Mouse (Mus musculus) midbrain, embryonic 13.5 days (tissue): ENCODE results near the gene Rap1gap2. TPM values are rescaled to one million over a fixed set of nuclear protein-coding genes. Genes with fewer than 3 reads are reported as not detected.
"Not testable (repeated sequence)": the region's sequence is repeated elsewhere in the genome, so short reads cannot be mapped to it uniquely, and the experiment has no call there.

Experiments
- ATAC-seq: fragments of 200-750 bp; cut with Nextera tagmentation; 2 replicates; pipeline ENCODE4 v1.8.0; 2017; ENCODE audit warnings: mild to moderate bottlenecking, moderate TSS enrichment, moderate library complexity
- H3K27ac ChIP-seq: fragments of 300-500 bp; sonication (generic); 2 replicates; pipeline ENCODE4 v1.5.1; 2015; ENCODE audit warnings: inconsistent platforms, mild to moderate bottlenecking, moderate library complexity
- H3K27me3 ChIP-seq: fragments of 300-500 bp; sonication (generic); 2 replicates; pipeline ENCODE4 v1.6.1; 2015; ENCODE audit warnings: mild to moderate bottlenecking, inconsistent platforms
- H3K36me3 ChIP-seq: fragments of 300-500 bp; sonication (generic); 2 replicates; pipeline ENCODE4 v1.6.1; 2015; ENCODE audit warnings: mild to moderate bottlenecking, inconsistent platforms
- H3K4me1 ChIP-seq: fragments of 300-500 bp; sonication (generic); replicated peaks from 2 replicates; pipeline ENCODE4 v1.6.1; 2015; ENCODE audit warnings: inconsistent platforms
- H3K4me2 ChIP-seq: fragments of 300-500 bp; sonication (generic); replicated peaks from 2 replicates; pipeline ENCODE4 v1.6.1; 2015; ENCODE audit warnings: moderate library complexity, mild to moderate bottlenecking, inconsistent platforms
- H3K4me3 ChIP-seq: fragments of 300-500 bp; sonication (generic); replicated peaks from 2 replicates; pipeline ENCODE4 v1.5.1; 2015; ENCODE audit warnings: mild to moderate bottlenecking, inconsistent platforms
- H3K9ac ChIP-seq: fragments of 300-500 bp; sonication (generic); replicated peaks from 2 replicates; pipeline ENCODE4 v1.6.1; 2015; ENCODE audit warnings: mild to moderate bottlenecking, inconsistent platforms
- H3K9me3 ChIP-seq: fragments of 300-500 bp; sonication (generic); 2 replicates; pipeline ENCODE4 v1.6.1; 2016; ENCODE audit warnings: mild to moderate bottlenecking, inconsistent platforms
- WGBS: fragments of 180-500 bp; shearing (Covaris S2); methylation state at CpG from one replicate; pipeline ENCODE4 v1.1.7; 2015; 5-methylcytosine and 5-hydroxymethylcytosine counted together
- polyA plus RNA-seq: library from polyadenylated mRNA; unstranded; fragments of >200 nt; fragmentation: Nextera tagmentation; extraction: Ambion mirVana; gene quantifications from 2 replicates; pipeline ENCODE4 v1.2.1, GENCODE M21; 2015

The Rap1gap2 gene
- polyA plus RNA-seq, 1 experiment from 2014 or later: 7.3 TPM

- Histone ChIP-seq H3K36me3 (no peaks in the 10 kb centered on the region), H3K4me1 (peaks cover 33% of the 10 kb centered on the region), H3K4me3 (no peak overlapping the region), H3K4me2 (no peak overlapping the region), H3K27ac (no peak overlapping the region), H3K9me3 (no peaks in the 10 kb centered on the region), H3K27me3 (peaks cover 47% of the 10 kb centered on the region), H3K9ac (no peak overlapping the region)
- 65% methylated on average over 5 of the region's 5 CpGs for WGBS
- ATAC-seq: no peak
Measured at GRCm38 (mm10) chr11:74586401-74586800, 24.3 kb downstream of the Rap1gap2 start.

DNA sequence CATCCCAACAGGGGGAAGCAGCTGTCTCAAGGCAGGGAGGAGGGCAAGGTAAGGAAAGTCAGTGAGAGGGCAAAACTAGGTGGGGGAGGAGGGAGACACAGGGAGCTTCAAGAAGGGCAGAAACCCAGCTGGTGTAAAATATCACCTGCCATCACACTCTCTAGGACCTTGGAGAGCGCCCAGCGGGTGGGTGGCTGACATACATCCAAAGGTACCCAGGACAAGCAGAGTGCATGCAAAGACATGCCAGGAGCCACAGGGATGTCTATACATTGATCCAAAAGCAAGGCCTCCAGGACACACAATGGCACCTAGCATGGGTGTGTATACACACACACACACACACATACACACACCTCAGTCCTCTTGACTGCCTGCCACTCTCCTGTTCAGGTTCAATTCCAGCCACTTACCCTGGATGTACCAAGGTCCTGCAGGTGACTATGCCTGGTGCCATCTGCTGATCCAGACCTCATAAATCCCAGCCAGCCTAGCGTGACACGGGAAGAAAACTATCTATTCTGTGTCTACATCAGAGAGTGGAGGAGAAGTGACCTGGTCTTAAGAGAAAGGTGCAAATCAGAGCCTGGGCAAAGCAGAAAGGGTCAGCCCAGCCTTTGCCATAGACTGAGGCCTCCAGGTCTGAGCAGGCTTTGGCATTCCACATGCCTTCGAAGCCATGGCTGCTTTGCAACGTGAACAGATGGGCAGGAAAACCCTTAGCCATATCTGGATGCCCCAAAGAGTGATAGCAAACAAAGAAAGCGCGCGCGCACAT, 25.6 kb downstream of the Rap1gap2 start:
- WGBS: 70% methylated on average over 10 of the region's 10 CpGs
- Histone ChIP-seq H3K9ac (no peak overlapping the region), H3K27ac (no peak overlapping the region), H3K4me1 (peaks cover 30% of the 10 kb centered on the region), H3K27me3 (peaks cover 34% of the 10 kb centered on the region), H3K4me3 (no peak overlapping the region), H3K9me3 (no peaks in the 10 kb centered on the region), H3K4me2 (no peak overlapping the region), H3K36me3 (no peaks in the 10 kb centered on the region)
- ATAC-seq: no peak

DNA sequence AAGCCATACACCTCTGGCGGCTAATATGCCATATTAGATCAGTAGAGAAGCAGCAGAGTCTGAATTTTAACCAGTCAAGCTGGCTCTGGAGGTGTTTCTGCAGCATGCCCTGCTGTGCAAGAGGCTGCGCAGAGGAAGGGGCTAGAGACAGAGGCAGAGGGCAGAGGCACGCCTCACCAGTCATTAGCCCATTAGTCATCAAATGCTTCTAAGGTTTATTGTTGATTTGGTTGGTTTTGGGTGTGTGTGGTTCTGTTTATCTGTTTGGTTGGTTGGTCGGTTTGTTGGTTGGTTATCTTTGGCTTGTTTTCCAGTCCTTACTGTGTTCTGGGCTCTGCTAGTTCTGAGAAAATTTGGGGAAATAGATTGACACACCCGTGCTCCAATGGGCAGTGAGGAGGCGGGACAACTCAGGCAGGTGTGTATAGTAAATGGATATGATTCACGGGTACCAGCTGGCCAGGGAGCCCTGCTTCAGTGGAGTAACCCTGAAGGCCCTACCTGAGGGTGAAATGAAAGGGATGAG, 26.8 kb downstream of the Rap1gap2 start:
- Histone ChIP-seq H3K27me3 (peaks cover 21% of the 10 kb centered on the region), H3K9ac (no peak overlapping the region), H3K4me1 (peaks cover 22% of the 10 kb centered on the region), H3K9me3 (no peaks in the 10 kb centered on the region), H3K27ac (no peak overlapping the region), H3K36me3 (no peaks in the 10 kb centered on the region), H3K4me2 (no peak overlapping the region), H3K4me3 (no peak overlapping the region)
- 70% methylated on average over 7 of the region's 7 CpGs for WGBS
- ATAC-seq: no peak

DNA sequence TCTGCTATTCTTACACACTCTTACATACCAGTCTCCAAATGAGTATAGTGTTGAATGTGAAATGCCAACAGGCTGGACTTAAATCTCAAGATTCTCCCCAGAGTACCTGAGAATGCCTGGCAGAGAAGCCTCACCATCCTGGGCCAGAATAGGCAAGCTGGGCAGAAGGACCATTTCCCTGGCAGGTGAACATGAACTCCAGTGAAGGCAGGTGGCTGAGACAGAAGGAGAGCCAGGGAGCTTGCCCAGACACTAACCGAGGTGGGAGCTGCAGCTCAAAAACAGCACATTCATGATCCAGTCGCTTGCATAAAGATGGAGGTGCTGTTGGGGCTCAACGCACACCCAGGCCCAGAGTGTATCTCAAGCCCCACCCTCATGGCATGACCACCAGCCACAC, 28.3 kb downstream of the Rap1gap2 start:
- 90% methylated on average over 3 of the region's 3 CpGs for WGBS

DNA sequence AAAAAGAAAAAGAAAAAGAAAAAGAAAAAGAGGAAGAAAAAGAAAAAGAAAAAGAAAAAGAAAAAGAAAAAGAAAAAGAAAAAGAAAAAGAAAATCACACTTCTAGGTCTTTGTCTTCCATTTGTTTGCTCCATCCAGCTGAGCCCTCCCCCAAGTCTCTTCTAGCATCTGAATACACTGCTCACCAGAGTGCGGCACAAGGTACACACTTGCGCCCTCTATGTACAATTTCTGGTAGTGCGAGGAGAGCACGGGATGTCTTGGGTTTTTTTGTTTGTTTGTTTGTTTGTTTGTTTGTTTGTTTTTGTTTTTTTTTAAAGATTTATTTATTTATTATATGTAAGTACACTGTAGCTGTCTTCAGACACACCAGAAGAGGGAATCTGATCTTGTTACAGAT, 29.4 kb downstream of the Rap1gap2 start:
- not testable (repeated sequence) for H3K27ac ChIP-seq, H3K27me3 ChIP-seq, H3K4me2 ChIP-seq, ATAC-seq, H3K9me3 ChIP-seq, H3K9ac ChIP-seq, H3K4me3 ChIP-seq, H3K36me3 ChIP-seq
- peaks cover 10% of the 10 kb centered on the region for H3K4me1 ChIP-seq
- WGBS: 61% methylated on average over 4 of the region's 4 CpGs

More for the DNA sequence above, 28.3 kb downstream of the Rap1gap2 start:
- no peak overlapping the region for H3K4me2 ChIP-seq
- H3K9ac ChIP-seq: no peak overlapping the region
- no peak overlapping the region for H3K27ac ChIP-seq
- H3K36me3 ChIP-seq: no peaks in the 10 kb centered on the region
- H3K9me3 ChIP-seq: no peaks in the 10 kb centered on the region
- no peak for ATAC-seq
- no peak overlapping the region for H3K4me3 ChIP-seq
- peaks cover 8% of the 10 kb centered on the region for H3K27me3 ChIP-seq
- H3K4me1 ChIP-seq: peaks cover 12% of the 10 kb centered on the region

DNA sequence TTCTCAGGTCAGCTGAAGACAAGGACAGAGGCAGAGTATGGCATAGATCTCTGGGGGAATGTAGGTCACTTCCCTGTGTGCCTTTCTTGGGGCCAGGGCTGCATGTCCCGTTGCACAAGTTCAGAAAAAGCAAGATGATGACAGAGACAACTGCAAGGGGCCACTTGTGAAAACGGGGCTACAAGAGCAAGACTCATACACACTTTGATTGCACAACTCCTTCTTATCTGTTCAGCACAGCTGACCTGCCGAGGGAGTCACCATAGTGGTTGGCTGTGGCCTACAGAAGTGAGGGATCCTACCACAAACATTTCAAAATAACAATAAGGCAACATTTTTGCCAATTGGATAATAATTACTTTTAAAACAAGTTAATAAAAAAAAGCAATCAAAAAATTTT, 33.6 kb downstream of the Rap1gap2 start:
- 69% methylated on average over 3 of the region's 3 CpGs for WGBS

GRCm38 (mm10) chr11:74575940-74576339, 34.8 kb downstream of the Rap1gap2 start:
- H3K36me3 ChIP-seq: no peaks in the 10 kb centered on the region
- no peak overlapping the region for H3K4me3 ChIP-seq
- ATAC-seq: no peak
- H3K4me2 ChIP-seq: no peak overlapping the region
- no peak overlapping the region for H3K9ac ChIP-seq
- 0 out of 2 replicates have a peak, but pooled peaks cover 6% of the 10 kb centered on the region for H3K4me1 ChIP-seq
- no peaks in the 10 kb centered on the region for H3K9me3 ChIP-seq
- H3K27me3 ChIP-seq: no peaks in the 10 kb centered on the region
- WGBS: 82% methylated on average over 3 of the region's 3 CpGs
- H3K27ac ChIP-seq: no peak overlapping the region

More for the DNA sequence above, 33.6 kb downstream of the Rap1gap2 start:
- H3K9me3 ChIP-seq: no peaks in the 10 kb centered on the region
- H3K27me3 ChIP-seq: no peaks in the 10 kb centered on the region
- H3K36me3 ChIP-seq: no peaks in the 10 kb centered on the region
- H3K27ac ChIP-seq: no peak overlapping the region
- H3K4me2 ChIP-seq: no peak overlapping the region
- no peak overlapping the region for H3K9ac ChIP-seq
- no peak overlapping the region for H3K4me3 ChIP-seq
- no peak for ATAC-seq
- 0 out of 2 replicates have a peak, but pooled peaks cover 6% of the 10 kb centered on the region for H3K4me1 ChIP-seq

GRCm38 (mm10) chr11:74574768-74575434, 35.8 kb downstream of the Rap1gap2 start:
- Histone ChIP-seq H3K4me3 (no peak overlapping the region), H3K27ac (no peak overlapping the region), H3K36me3 (no peaks in the 10 kb centered on the region), H3K9me3 (no peaks in the 10 kb centered on the region), H3K9ac (no peak overlapping the region), H3K4me2 (no peak overlapping the region), H3K4me1 (peaks cover 6% of the 10 kb centered on the region; the same call in 1 of the 2 replicates), H3K27me3 (no peaks in the 10 kb centered on the region)
- WGBS: 87% methylated on average over 4 of the region's 4 CpGs
- no peak for ATAC-seq

- Histone ChIP-seq H3K9ac (no peak overlapping the region), H3K36me3 (no peaks in the 10 kb centered on the region), H3K4me3 (no peak overlapping the region), H3K4me2 (no peak overlapping the region), H3K27me3 (no peaks in the 10 kb centered on the region), H3K4me1 (peaks cover 6% of the 10 kb centered on the region; the same call in 1 of the 2 replicates), H3K9me3 (no peaks in the 10 kb centered on the region), H3K27ac (no peak overlapping the region)
- ATAC-seq: no peak
- WGBS: 87% methylated on average over 6 of the region's 6 CpGs
Measured at GRCm38 (mm10) chr11:74572459-74573061, 38.2 kb downstream of the Rap1gap2 start.

DNA sequence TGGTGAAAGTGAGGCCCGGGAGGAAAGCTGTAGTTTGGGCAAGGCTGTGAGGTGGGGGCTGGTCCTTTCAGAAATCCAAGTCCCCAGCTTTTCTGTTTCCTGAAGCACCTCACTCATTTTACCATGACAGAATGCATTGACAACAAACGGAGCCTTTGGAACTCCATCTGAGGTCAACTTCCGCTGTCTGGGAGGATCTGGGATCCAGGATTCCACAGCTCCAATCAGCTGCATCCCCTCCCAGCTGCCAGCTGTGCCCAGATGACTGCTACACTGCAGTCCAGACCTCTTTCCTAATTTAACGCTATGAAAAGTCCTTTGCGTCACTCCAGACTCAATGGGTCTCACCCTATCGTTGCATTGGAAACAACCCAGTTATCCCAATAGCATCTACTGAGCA, 41.0 kb downstream of the Rap1gap2 start:
- no peak overlapping the region for H3K4me3 ChIP-seq
- peaks cover 6% of the 10 kb centered on the region; the same call in 1 of the 2 replicates for H3K4me1 ChIP-seq
- ATAC-seq: no peak
- no peaks in the 10 kb centered on the region for H3K27me3 ChIP-seq
- WGBS: 71% methylated on average over 6 of the region's 6 CpGs
- H3K27ac ChIP-seq: no peak overlapping the region
- H3K9ac ChIP-seq: no peak overlapping the region
- no peaks in the 10 kb centered on the region for H3K36me3 ChIP-seq
- no peak overlapping the region for H3K4me2 ChIP-seq
- H3K9me3 ChIP-seq: no peaks in the 10 kb centered on the region

- Histone ChIP-seq H3K4me1 (peaks cover 3% of the 10 kb centered on the region; the same call in 1 of the 2 replicates), H3K36me3 (no peaks in the 10 kb centered on the region), H3K4me3 (no peak overlapping the region), H3K27me3 (no peaks in the 10 kb centered on the region), H3K4me2 (no peak overlapping the region), H3K9me3 (no peaks in the 10 kb centered on the region), H3K9ac (no peak overlapping the region), H3K27ac (no peak overlapping the region)
- 88% methylated on average over 5 of the region's 5 CpGs for WGBS
- ATAC-seq: no peak
Measured at GRCm38 (mm10) chr11:74568463-74568862, 42.3 kb downstream of the Rap1gap2 start.

GRCm38 (mm10) chr11:74568004-74568403, 42.7 kb downstream of the Rap1gap2 start:
- Histone ChIP-seq H3K4me2 (no peak overlapping the region), H3K4me3 (no peak overlapping the region), H3K9ac (no peak overlapping the region), H3K27ac (no peak overlapping the region), H3K9me3 (no peaks in the 10 kb centered on the region), H3K36me3 (no peaks in the 10 kb centered on the region), H3K27me3 (no peaks in the 10 kb centered on the region), H3K4me1 (no peaks in the 10 kb centered on the region; the same call in 1 of the 2 replicates)
- WGBS: 78% methylated on average over 3 of the region's 3 CpGs
- ATAC-seq: no peak
